Mouse (Mus musculus) embryonic facial prominence, embryonic 15.5 days (tissue): ENCODE measurements around the gene Nfkbia. TPM values are rescaled to one million over a fixed set of nuclear protein-coding genes. Genes with fewer than 3 reads are reported as not detected.
A peak's percentile ranks its signal among the peaks of the same experiment; 100 is the strongest.

Experiments
- ATAC-seq: fragments of 200-750 bp; cut with Nextera tagmentation; 2 replicates; pipeline ENCODE4 v1.8.0; 2017; ENCODE audit warnings: low read depth, moderate TSS enrichment; ENCODE audit not compliant: insufficient number of reproducible peaks, low FRiP score, low TSS enrichment
- H3K27ac ChIP-seq: fragments of 300-500 bp; sonication (generic); replicated peaks from 2 replicates; pipeline ENCODE4 v1.5.1; 2015; ENCODE audit warnings: mild to moderate bottlenecking, inconsistent platforms
- H3K27me3 ChIP-seq: fragments of 300-500 bp; sonication (generic); 2 replicates; pipeline ENCODE4 v1.6.1; 2015; ENCODE audit warnings: inconsistent platforms
- H3K36me3 ChIP-seq: fragments of 300-500 bp; sonication (generic); 2 replicates; pipeline ENCODE4 v1.6.1; 2015; ENCODE audit warnings: mild to moderate bottlenecking, inconsistent platforms
- H3K4me1 ChIP-seq: fragments of 300-500 bp; sonication (generic); 2 replicates; pipeline ENCODE4 v1.6.1; 2015; ENCODE audit warnings: inconsistent platforms
- H3K4me2 ChIP-seq: fragments of 300-500 bp; sonication (generic); replicated peaks from 2 replicates; pipeline ENCODE4 v1.6.1; 2015; ENCODE audit warnings: mild to moderate bottlenecking, inconsistent platforms
- H3K4me3 ChIP-seq: fragments of 300-500 bp; sonication (generic); replicated peaks from 2 replicates; pipeline ENCODE4 v1.5.1; 2015; ENCODE audit warnings: mild to moderate bottlenecking, inconsistent platforms
- H3K9ac ChIP-seq: fragments of 300-500 bp; sonication (generic); 2 replicates; pipeline ENCODE4 v1.6.1; 2015; ENCODE audit warnings: inconsistent platforms
- H3K9me3 ChIP-seq: fragments of 300-500 bp; sonication (generic); replicated peaks from 2 replicates; pipeline ENCODE4 v1.6.1; 2016; ENCODE audit warnings: inconsistent platforms
- WGBS: fragments of 180-500 bp; shearing (Covaris S2); methylation state at CpG from one replicate; pipeline ENCODE4 v1.1.7; 2015; 5-methylcytosine and 5-hydroxymethylcytosine counted together
- polyA plus RNA-seq: library from polyadenylated mRNA; unstranded; fragments of >200 nt; fragmentation: Nextera tagmentation; extraction: Ambion mirVana; gene quantifications from 2 replicates; pipeline ENCODE4 v1.2.1, GENCODE M21; 2015

Gene Nfkbia
- polyA plus RNA-seq, 1 experiment from 2014 or later, result 144 TPM

DNA sequence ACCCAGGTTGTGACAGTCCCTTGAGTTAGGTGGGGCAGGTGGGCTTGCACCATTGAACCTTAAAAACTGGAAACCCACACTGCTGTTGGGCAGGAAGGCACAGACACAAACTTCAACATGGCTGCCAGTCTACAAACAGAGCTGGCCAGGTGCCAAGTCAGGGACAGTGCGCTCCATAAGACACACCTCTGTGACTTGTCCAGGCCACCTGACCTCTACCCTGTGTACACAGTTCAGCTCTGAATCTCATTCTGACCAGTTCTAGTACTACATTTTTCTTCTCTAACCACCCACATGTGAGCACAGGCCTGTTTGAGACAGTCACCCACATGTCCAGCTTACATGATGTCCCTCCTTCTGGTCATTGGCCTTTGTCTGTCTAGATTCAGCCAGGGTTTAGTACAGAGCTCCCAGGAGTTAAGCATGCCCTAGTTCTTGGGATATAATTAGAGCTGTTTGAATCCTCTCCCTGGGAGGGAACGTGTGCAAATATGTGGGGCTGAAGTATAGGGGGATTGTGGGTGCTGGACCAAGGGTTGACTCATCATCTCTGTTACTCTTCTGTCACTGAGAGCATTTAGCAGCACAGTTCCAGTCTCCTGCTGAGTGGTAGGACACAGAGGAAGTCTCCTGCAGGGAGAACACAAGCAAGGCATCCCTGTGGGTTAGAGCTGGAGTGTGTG, 11.8 kb downstream of the Nfkbia start:
- Histone ChIP-seq H3K9ac (no peak overlapping the region), H3K36me3 (no peaks in the 10 kb centered on the region), H3K27me3 (no peaks in the 10 kb centered on the region), H3K4me2 (no peak overlapping the region), H3K4me3 (no peak overlapping the region), H3K9me3 (no peaks in the 10 kb centered on the region), H3K27ac (no peak overlapping the region), H3K4me1 (no peaks in the 10 kb centered on the region)
- WGBS, result 83% methylated on average over 2 of the region's 2 CpGs
- ATAC-seq, result no peak

DNA sequence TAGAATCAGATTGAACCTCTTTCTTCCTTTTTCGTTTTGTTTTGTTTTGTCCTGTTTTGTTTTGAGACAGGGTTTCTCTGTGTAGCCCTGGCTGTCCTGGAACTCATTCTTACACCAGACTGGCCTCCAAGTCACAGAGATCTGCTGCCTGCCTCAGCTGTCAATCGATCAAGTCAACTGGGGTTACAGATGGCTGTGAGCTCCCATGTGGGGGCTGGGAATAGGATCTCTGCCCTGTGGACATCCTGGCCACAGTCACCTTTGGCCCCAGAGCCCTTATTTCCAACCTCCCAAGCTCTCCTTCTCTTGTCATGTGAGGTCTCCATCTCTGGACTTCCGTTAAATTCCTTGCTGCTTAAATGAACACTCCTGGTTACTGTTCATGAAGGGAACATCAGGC, 13.5 kb downstream of the Nfkbia start:
- ATAC-seq, result no peak
- Histone ChIP-seq H3K27me3 (no peaks in the 10 kb centered on the region), H3K9ac (no peak overlapping the region), H3K9me3 (no peaks in the 10 kb centered on the region), H3K4me2 (no peak overlapping the region), H3K4me1 (no peaks in the 10 kb centered on the region), H3K36me3 (no peaks in the 10 kb centered on the region), H3K27ac (no peak overlapping the region), H3K4me3 (no peak overlapping the region)
- 32% methylated on average over 3 of the region's 3 CpGs for WGBS

DNA sequence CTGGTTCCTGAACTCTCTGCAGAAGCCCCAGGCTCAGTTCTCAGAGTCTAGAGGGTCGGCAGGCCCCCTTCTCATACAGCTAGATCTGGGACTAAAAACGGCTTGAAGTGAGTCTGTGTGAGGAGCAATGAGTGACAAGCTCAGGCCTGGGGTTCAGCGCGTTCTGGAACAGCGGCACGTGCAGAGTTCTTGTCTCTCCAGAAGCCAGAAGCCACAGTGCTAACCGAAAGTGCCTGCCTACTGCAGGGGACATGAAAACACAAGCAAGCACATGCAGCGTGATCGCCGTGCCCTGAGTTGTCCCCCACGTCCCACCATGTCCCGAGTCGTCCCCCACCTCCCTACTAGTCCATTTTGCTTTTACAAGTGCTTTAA, 18.3 kb downstream of the Nfkbia start:
- H3K4me1 ChIP-seq, result peaks cover 15% of the 10 kb centered on the region; the same call in 1 of the 2 replicates
- no peak overlapping the region for H3K9ac ChIP-seq
- H3K9me3 ChIP-seq, result no peaks in the 10 kb centered on the region
- WGBS, result 74% methylated on average over 13 of the region's 13 CpGs
- H3K36me3 ChIP-seq, result no peaks in the 10 kb centered on the region
- no peaks in the 10 kb centered on the region for H3K27me3 ChIP-seq
- no peak for ATAC-seq
- no peak overlapping the region for H3K4me3 ChIP-seq
- no peak overlapping the region for H3K27ac ChIP-seq
- H3K4me2 ChIP-seq, result no peak overlapping the region

DNA sequence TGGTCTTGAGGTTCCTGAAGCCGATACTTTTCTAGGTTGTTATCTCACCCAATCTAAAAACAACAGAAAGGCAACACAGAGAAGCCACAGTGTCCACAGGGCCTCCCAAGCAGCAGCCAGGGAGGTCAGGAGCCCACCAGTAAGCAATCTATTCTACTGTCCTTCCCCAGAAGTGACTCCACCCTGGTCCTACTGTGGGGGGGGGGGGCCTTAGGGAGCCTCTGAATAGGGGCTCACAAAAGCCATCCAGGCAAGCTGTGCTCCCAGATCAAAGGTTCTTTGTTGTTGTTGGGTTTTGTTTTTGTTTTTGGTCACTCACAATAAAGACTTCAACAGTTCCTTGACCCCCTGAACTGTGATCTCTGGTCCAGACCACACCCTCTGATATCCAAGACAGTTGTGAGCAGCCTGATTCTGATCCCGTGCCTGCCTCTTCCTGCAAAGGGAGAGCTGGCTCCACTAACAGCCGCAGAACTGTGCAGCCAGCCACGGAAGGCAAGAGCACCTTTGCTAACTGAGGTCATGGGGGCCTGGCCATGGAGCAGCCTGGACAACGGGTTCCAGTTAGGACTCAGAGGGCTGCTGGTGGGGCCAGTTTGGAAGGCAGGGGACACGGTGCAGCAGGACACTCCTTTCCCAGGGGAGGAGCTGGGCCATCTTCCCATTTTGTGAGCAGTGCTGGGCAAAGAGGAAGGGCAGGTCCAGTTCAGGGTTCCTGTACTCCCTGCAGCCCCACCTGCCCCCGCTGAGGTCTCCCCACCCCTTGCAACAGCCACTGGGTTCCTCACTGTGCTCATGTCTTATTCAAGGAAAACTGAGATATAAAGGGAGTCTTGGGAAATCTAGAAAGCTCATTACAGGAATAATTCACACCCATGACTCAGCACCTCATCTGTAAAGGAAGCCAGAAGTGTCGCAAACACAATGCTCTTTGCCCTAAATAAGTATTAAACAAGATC, 18.9 kb downstream of the Nfkbia start:
- Histone ChIP-seq H3K9ac (no peak overlapping the region), H3K27ac (no peak overlapping the region), H3K4me1 (peaks cover 15% of the 10 kb centered on the region; the same call in 1 of the 2 replicates), H3K27me3 (no peaks in the 10 kb centered on the region), H3K36me3 (no peaks in the 10 kb centered on the region), H3K9me3 (no peaks in the 10 kb centered on the region), H3K4me3 (no peak overlapping the region), H3K4me2 (no peak overlapping the region)
- ATAC-seq, result 0 out of 2 replicates have a peak, but pooled peaks have one; percentile 27
- 26% methylated on average over 8 of the region's 8 CpGs for WGBS

DNA sequence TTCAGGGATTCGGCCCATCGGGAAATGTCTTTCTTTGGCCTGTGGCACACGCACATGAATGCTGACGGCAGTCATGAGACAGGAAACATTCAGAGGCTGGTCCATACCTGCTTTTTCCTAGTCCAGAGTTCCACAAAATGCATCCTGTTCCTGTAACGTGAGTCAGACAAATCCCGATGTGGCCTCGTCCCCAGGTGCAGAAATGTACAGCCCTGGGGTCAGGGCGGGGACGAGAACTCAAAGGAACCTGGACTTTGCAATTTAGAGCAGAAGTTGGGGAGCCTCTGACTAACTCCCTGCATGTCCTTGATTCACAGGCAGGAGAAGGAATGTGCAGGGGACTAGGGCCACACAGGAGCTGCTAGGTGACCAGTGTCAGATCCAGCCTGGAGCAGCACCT, 21.1 kb downstream of the Nfkbia start:
- 74% methylated on average over 9 of the region's 9 CpGs for WGBS

GRCm38 (mm10) chr12:55470442-55470841, 22.0 kb downstream of the Nfkbia start:
- Histone ChIP-seq H3K27ac (no peak overlapping the region), H3K4me3 (no peak overlapping the region), H3K9ac (no peak overlapping the region), H3K4me2 (no peak overlapping the region), H3K4me1 (peaks cover 36% of the 10 kb centered on the region), H3K27me3 (no peaks in the 10 kb centered on the region), H3K36me3 (no peaks in the 10 kb centered on the region), H3K9me3 (no peaks in the 10 kb centered on the region)
- WGBS, result 43% methylated on average over 5 of the region's 5 CpGs
- ATAC-seq, result no peak

More for the DNA sequence above, 21.1 kb downstream of the Nfkbia start:
- H3K9me3 ChIP-seq, result no peaks in the 10 kb centered on the region
- ATAC-seq, result no peak
- H3K36me3 ChIP-seq, result no peaks in the 10 kb centered on the region
- no peak overlapping the region for H3K27ac ChIP-seq
- no peak overlapping the region for H3K4me3 ChIP-seq
- H3K27me3 ChIP-seq, result no peaks in the 10 kb centered on the region
- no peak overlapping the region for H3K9ac ChIP-seq
- no peak overlapping the region for H3K4me2 ChIP-seq
- peaks cover 27% of the 10 kb centered on the region for H3K4me1 ChIP-seq

GRCm38 (mm10) chr12:55467331-55468180, 24.9 kb downstream of the Nfkbia start:
- Histone ChIP-seq H3K9ac (no peak overlapping the region), H3K4me2 (no peak overlapping the region), H3K4me3 (no peak overlapping the region), H3K27me3 (no peaks in the 10 kb centered on the region), H3K36me3 (no peaks in the 10 kb centered on the region), H3K27ac (no peak overlapping the region), H3K9me3 (no peaks in the 10 kb centered on the region), H3K4me1 (peaks cover 55% of the 10 kb centered on the region)
- WGBS, result 63% methylated on average over 10 of the region's 10 CpGs
- no peak for ATAC-seq

- H3K27ac ChIP-seq, result peak overlapping the region; percentile 85
- no peak overlapping the region for H3K4me2 ChIP-seq
- peaks cover 62% of the 10 kb centered on the region for H3K4me1 ChIP-seq
- H3K4me3 ChIP-seq, result no peak overlapping the region
- no peaks in the 10 kb centered on the region for H3K27me3 ChIP-seq
- WGBS, result 76% methylated on average over 5 of the region's 5 CpGs
- H3K9me3 ChIP-seq, result no peaks in the 10 kb centered on the region
- ATAC-seq, result no peak
- H3K36me3 ChIP-seq, result no peaks in the 10 kb centered on the region
- no peak overlapping the region for H3K9ac ChIP-seq
Measured at GRCm38 (mm10) chr12:55466816-55467215, 25.6 kb downstream of the Nfkbia start.

DNA sequence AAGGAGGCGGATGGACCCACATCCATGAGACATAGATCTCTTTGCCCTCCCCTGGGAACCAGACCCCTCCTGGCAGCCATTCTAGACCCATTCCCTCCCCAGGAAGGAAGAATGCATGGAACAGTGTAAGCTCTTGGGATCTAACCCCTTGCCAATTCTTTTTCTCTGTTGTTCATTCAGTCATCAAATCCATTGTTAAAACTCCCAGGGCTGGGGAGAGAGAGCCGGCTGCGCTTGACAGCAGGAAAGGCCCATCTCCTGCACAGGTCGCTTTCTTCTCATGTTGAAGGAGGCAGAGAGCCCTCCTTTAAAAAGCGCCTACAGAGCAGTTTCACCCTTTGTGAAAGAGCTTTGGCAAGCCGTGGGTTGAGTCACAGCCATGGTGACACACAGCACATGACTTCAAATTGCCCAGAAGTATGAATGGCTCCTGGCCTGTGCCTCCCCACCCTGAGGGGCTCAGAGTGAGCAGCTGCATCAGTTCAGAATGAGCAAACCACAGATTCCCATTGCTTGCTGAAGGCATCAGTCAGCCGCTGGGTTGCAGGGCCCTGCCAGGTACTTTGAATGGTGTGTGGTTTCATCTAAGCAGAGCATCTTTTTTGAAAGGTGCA, 26.3 kb downstream of the Nfkbia start:
- H3K4me1 ChIP-seq, result peaks cover 69% of the 10 kb centered on the region
- no peak overlapping the region for H3K4me3 ChIP-seq
- no peaks in the 10 kb centered on the region for H3K27me3 ChIP-seq
- WGBS, result 53% methylated on average over 7 of the region's 7 CpGs
- no peaks in the 10 kb centered on the region for H3K9me3 ChIP-seq
- H3K9ac ChIP-seq, result no peak overlapping the region
- no peak overlapping the region for H3K4me2 ChIP-seq
- ATAC-seq, result no peak
- no peaks in the 10 kb centered on the region for H3K36me3 ChIP-seq
- peak overlapping the region; percentile 85; the same call in 1 of the 2 replicates for H3K27ac ChIP-seq

- peak overlapping the region; percentile 85 for H3K27ac ChIP-seq
Measured at GRCm38 (mm10) chr12:55465401-55465983, 27.0 kb downstream of the Nfkbia start.

More at GRCm38 (mm10) chr12:55465401-55465983, 27.0 kb downstream of the Nfkbia start:
- no peak overlapping the region for H3K9ac ChIP-seq
- H3K36me3 ChIP-seq, result no peaks in the 10 kb centered on the region
- no peaks in the 10 kb centered on the region for H3K9me3 ChIP-seq
- 65% methylated on average over 17 of the region's 17 CpGs for WGBS
- peaks cover 72% of the 10 kb centered on the region for H3K4me1 ChIP-seq
- 0 out of 2 replicates have a peak overlapping the region, but pooled peaks have one; percentile 1 for H3K4me3 ChIP-seq
- no peaks in the 10 kb centered on the region for H3K27me3 ChIP-seq
- ATAC-seq, result no peak
- no peak overlapping the region; the same call in 1 of the 2 replicates for H3K4me2 ChIP-seq
